Mouse (Mus musculus): ENCODE data around the gene Tirap. TPM values are rescaled to one million over a fixed set of nuclear protein-coding genes. Genes with fewer than 3 reads are reported as not detected.

The Tirap gene
- total and polyA plus RNA-seq, 2 experiments from 2014 or later, result 5.5 to 13.2 TPM

DNA sequence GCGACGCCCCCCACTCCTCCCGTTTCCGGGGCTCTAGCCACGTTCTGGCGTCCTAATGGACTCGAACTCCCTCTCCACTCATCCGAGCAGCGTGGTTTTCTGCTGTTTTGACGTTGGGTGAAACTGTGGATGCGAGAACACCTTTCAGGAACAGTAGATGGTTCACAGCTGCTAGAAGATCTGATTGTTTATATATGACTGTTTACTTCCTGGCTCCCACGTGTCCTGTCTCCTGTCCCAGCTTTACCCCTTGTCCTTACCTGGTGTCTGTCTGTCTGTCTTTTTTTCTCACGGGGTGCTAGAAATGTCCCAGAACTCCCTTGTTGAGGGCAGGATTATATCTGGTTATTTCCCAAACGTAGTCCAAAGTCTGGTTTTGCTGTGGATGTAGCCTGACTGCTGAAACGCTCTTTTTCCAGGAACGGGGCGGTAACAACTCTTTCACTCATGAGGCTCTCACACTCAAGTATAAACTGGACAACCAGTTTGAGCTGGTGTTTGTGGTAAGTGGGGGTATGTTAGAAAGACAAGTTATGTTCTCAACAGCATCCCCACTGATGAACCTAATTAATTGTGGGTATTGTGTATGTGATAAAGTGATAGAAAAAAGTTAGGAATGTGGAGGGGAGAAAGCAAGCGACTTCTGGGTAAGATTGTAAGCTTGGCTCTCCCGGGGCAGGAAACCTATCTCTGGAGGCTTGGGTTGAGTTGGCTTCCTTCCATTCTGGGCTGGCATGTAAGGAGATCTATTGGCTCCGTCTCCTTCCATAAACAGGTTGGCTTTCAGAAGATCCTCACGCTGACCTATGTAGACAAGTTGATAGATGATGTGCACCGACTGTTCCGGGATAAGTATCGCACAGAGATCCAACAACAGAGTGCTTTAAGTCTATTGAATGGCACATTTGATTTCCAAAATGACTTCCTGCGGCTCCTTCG lies 11.8 kb upstream of the Tirap start:
- H3K9ac ChIP-seq (replicated peaks; ENCODE audit: low read depth, low read length), result peak overlapping the region; percentile 94
- H3K27ac ChIP-seq (ENCODE audit: low read depth), result peak overlapping the region; percentile 88
- H3K4me3 ChIP-seq (ENCODE audit: low read depth, low read length), result peak overlapping the region; percentile 99
- no peaks in the 10 kb centered on the region for H3K9me3 ChIP-seq (replicated peaks; ENCODE audit: control insufficient read depth, low read length)
- no peak for TF ChIP-seq EP300 (IDR thresholded peaks at IDR 0.05; ENCODE audit: low read depth)
- TF ChIP-seq CTCF (IDR thresholded peaks at IDR 0.05; ENCODE audit: low read depth), result no peak
- H3K4me1 ChIP-seq (ENCODE audit: control insufficient read depth, insufficient read depth), result peaks cover 17% of the 10 kb centered on the region; the same call in 1 of the 2 replicates
- no peaks in the 10 kb centered on the region for H3K27me3 ChIP-seq (ENCODE audit: control insufficient read depth, insufficient read depth, low read length)
- WGBS, result 27% methylated on average over 26 of the region's 26 CpGs
- ATAC-seq (ENCODE audit: insufficient read depth, low read depth) (no peak), DNase-seq (ENCODE audit: low spot score) (no peak)
- peaks cover 59% of the 10 kb centered on the region for H3K36me3 ChIP-seq (replicated peaks; ENCODE audit: control insufficient read depth, insufficient read depth, low read length)
- peak overlapping the region; percentile 92 for H3K4me2 ChIP-seq (ENCODE audit: low read depth, low read length)

DNA sequence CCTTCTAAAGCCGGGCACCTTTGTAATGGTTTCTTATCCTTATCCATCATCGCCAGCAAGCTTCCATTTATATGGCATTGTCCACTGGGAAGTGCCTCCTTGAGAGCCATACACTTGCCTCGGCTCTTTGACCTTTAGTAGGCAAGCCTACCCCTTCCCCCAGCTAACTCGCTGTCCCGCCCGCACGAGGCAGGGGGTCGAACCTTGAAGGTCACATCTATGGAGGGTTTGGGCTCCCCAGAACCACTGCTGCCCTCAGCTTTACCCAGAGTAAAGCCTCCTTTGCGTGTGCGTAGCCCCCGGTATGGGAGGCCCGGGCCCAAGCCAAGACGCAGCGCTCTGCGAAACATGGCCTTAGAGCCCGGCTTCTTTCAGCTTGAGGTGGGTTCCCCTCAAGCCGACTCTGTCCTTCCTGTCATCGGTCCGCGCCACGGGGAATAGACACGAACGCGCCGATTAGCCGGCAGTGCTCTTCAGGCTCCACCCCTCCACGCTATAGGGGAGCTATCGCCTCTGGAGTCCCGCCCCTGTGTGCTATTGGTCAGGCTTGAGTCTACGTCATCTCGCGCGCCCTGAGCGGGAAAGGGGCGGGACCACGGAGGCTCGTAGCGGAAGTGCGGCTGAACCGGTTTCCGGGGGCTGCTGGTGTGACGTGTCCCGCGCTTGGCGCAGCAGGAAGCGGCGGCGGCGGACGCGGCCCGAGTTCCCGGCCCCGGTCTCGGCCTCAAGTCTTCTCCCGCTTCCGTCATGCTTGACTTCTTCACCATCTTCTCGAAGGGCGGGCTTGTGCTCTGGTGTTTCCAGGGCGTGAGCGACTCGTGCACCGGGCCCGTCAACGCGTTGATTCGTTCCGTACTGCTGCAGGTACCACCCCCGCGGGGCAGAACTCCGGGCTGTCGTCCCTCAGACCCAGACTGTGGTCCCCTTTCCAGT lies 10.7 kb upstream of the Tirap start, which contains the start of gene Foxred1:
Foxred1 (minus strand) TSS at position 514 of the 933 bp plus-strand sequence.
- no peaks in the 10 kb centered on the region for H3K9me3 ChIP-seq (replicated peaks; ENCODE audit: control insufficient read depth, low read length)
- peak; percentile 100 for DNase-seq (ENCODE audit: low spot score)
- peak within 1 kb of the TSS; percentile 94 for H3K9ac ChIP-seq (replicated peaks; ENCODE audit: low read depth, low read length)
- under 1% methylated on average over 71 of the region's 72 CpGs for WGBS
- no peaks in the 10 kb centered on the region for H3K27me3 ChIP-seq (ENCODE audit: control insufficient read depth, insufficient read depth, low read length)
- ATAC-seq (ENCODE audit: insufficient read depth, low read depth), result peak; percentile 100
- peak within 1 kb of the TSS; percentile 92 for H3K4me2 ChIP-seq (ENCODE audit: low read depth, low read length)
- peak; percentile 68; the same call in 1 of the 2 replicates for TF ChIP-seq EP300 (IDR thresholded peaks at IDR 0.05; ENCODE audit: low read depth)
- no peak for TF ChIP-seq CTCF (IDR thresholded peaks at IDR 0.05; ENCODE audit: low read depth)
- peak within 1 kb of the TSS; percentile 99 for H3K4me3 ChIP-seq (ENCODE audit: low read depth, low read length)
- H3K36me3 ChIP-seq (replicated peaks; ENCODE audit: control insufficient read depth, insufficient read depth, low read length), result peaks cover 60% of the 10 kb centered on the region
- H3K27ac ChIP-seq (ENCODE audit: low read depth), result peak within 1 kb of the TSS; percentile 97
- peaks cover 17% of the 10 kb centered on the region; the same call in 1 of the 2 replicates for H3K4me1 ChIP-seq (ENCODE audit: control insufficient read depth, insufficient read depth)

DNA sequence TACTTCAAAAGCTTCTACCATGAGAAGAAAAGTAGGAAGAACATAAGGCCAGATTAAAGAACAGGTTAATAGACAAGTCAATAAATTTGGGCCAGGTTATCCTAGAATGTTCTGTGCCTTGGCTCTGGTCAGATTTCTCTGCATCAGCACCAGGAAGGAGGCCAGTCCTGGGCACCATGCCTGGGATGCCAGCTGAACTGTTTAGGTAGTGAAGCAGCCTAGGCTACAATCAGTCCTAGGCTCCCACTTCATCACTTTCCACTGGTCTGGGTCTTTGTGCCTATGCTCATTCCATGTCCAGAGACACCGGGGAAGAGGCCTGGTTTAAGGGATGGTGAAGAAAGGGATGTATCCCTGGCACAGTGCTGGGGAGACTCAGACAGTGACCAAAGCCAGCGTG lies 4.3 kb upstream of the Tirap start:
- Histone ChIP-seq H3K4me2 (ENCODE audit: low read depth, low read length) (no peak overlapping the region), H3K4me3 (ENCODE audit: low read depth, low read length) (no peak overlapping the region), H3K27me3 (ENCODE audit: control insufficient read depth, insufficient read depth, low read length) (no peaks in the 10 kb centered on the region), H3K9ac (replicated peaks; ENCODE audit: low read depth, low read length) (no peak overlapping the region), H3K27ac (ENCODE audit: low read depth) (no peak overlapping the region), H3K36me3 (replicated peaks; ENCODE audit: control insufficient read depth, insufficient read depth, low read length) (peaks cover 44% of the 10 kb centered on the region), H3K4me1 (ENCODE audit: control insufficient read depth, insufficient read depth) (peaks cover 11% of the 10 kb centered on the region), H3K9me3 (replicated peaks; ENCODE audit: control insufficient read depth, low read length) (no peaks in the 10 kb centered on the region)
- ATAC-seq (ENCODE audit: insufficient read depth, low read depth), result no peak
- DNase-seq (ENCODE audit: low spot score), result no peak
- no peak for TF ChIP-seq EP300 (IDR thresholded peaks at IDR 0.05; ENCODE audit: low read depth)
- no peak for TF ChIP-seq CTCF (IDR thresholded peaks at IDR 0.05; ENCODE audit: low read depth)
- WGBS, result 88% methylated on average over 2 of the region's 2 CpGs

DNA sequence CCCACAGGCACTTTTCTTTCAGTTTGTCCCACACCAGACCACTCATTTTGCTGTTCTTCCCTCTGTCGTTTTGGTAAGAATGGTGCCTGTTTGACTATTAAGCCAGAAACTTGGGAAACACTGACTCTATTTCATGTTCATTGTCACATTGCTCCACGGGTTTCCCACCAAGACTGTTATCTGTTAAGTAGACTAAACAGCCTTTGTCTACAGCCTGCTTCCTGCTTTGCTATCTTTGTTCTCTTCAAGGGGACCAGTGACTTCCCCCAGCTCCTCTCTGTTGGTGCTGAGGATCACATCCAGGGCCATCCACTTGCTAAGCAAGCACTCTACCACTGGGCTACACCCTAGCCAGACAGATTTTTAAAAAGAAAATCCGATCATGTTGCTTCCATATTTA lies 3.4 kb upstream of the Tirap start:
- Histone ChIP-seq H3K27ac (ENCODE audit: low read depth) (no peak overlapping the region), H3K4me1 (ENCODE audit: control insufficient read depth, insufficient read depth) (peaks cover 9% of the 10 kb centered on the region), H3K4me3 (ENCODE audit: low read depth, low read length) (no peak overlapping the region), H3K4me2 (ENCODE audit: low read depth, low read length) (no peak overlapping the region), H3K36me3 (replicated peaks; ENCODE audit: control insufficient read depth, insufficient read depth, low read length) (peaks cover 44% of the 10 kb centered on the region), H3K9ac (replicated peaks; ENCODE audit: low read depth, low read length) (no peak overlapping the region), H3K9me3 (replicated peaks; ENCODE audit: control insufficient read depth, low read length) (no peaks in the 10 kb centered on the region), H3K27me3 (ENCODE audit: control insufficient read depth, insufficient read depth, low read length) (no peaks in the 10 kb centered on the region)
- ATAC-seq (ENCODE audit: insufficient read depth, low read depth), result no peak
- TF ChIP-seq EP300 (IDR thresholded peaks at IDR 0.05; ENCODE audit: low read depth) (no peak), CTCF (IDR thresholded peaks at IDR 0.05; ENCODE audit: low read depth) (no peak)
- 35% methylated on average over 3 of the region's 3 CpGs for WGBS
- no peak for DNase-seq (ENCODE audit: low spot score)

DNA sequence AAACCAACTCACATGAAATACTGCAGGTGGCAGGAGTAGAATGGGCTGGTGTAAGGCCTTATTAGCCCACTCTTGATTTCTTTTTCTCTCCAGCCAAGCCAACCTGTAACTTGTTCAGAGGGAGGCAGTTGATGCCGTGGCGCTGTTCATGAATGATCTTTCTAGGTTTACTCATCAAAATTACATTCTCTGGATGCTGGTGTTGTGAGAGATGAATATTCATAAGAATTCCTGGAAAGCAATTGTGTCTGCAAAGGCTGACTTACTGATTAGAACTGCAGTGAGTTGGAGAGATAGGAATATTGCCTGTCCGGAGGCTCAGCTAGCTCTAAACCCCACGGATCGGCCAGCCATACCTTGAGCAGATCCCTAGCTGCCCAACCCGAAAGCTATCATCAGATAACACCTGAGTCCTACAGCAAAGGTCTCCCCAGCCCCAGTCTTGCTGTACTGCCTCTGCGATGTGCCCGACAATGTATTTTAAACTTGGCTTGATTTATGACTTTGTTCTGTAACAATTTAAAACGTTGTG lies 504 bp upstream of the Tirap start:
- H3K4me2 ChIP-seq (ENCODE audit: low read depth, low read length), result peak overlapping the region; percentile 76
- H3K27me3 ChIP-seq (ENCODE audit: control insufficient read depth, insufficient read depth, low read length), result no peaks in the 10 kb centered on the region
- H3K36me3 ChIP-seq (replicated peaks; ENCODE audit: control insufficient read depth, insufficient read depth, low read length), result peaks cover 15% of the 10 kb centered on the region
- H3K4me3 ChIP-seq (ENCODE audit: low read depth, low read length), result peak overlapping the region; percentile 72
- no peak overlapping the region for H3K27ac ChIP-seq (ENCODE audit: low read depth)
- no peaks in the 10 kb centered on the region for H3K9me3 ChIP-seq (replicated peaks; ENCODE audit: control insufficient read depth, low read length)
- TF ChIP-seq EP300 (IDR thresholded peaks at IDR 0.05; ENCODE audit: low read depth) (no peak), CTCF (IDR thresholded peaks at IDR 0.05; ENCODE audit: low read depth) (no peak)
- H3K9ac ChIP-seq (replicated peaks; ENCODE audit: low read depth, low read length), result peak overlapping the region; percentile 77; the same call in 1 of the 2 replicates
- 56% methylated on average over 9 of the region's 9 CpGs for WGBS
- ATAC-seq (ENCODE audit: insufficient read depth, low read depth) (no peak), DNase-seq (ENCODE audit: low spot score) (no peak)
- peaks cover 9% of the 10 kb centered on the region for H3K4me1 ChIP-seq (ENCODE audit: control insufficient read depth, insufficient read depth)

All from heart, postnatal 0 days (tissue).